Mouse (Mus musculus): Measurements from ENCODE around the gene Stim2. TPM values are rescaled to one million over a fixed set of nuclear protein-coding genes. Genes with fewer than 3 reads are reported as not detected.

The Stim2 gene
- polyA plus RNA-seq, 1 experiment = 5.9 TPM

DNA sequence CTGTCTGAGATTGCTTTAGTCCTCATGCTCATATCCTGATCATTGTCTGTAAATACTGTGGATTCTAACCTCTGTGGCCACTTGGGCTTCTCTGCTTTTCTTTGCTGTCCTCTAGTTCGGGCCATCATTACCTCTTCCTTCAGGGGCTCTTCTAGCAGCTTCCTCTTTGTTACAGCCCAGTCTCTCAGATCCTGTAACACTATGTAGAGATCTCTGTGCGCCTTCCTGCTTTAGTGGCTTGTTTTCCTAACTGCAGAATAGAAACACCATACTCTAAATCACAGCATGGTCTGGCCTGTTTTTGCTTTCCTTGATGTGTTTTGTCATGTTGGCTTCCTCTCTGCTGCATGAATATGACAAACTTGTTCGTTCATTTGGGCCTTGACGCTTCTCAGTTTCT is 21.2 kb downstream of the Stim2 start:
- H3K27ac ChIP-seq (ENCODE audit: control insufficient read depth, insufficient read depth, low read depth, low read length) = no peak overlapping the region
- no peaks in the 10 kb centered on the region for H3K27me3 ChIP-seq (ENCODE audit: control insufficient read depth, insufficient read depth, low read length)
- TF ChIP-seq POLR2A (IDR thresholded peaks at IDR 0.05; ENCODE audit: control insufficient read depth, low read depth, low read length) (no peak), CTCF (IDR thresholded peaks at IDR 0.05; ENCODE audit: control insufficient read depth, insufficient read depth, insufficient replicate concordance, low read depth, low read length) (no peak)
- H3K4me3 ChIP-seq (ENCODE audit: control insufficient read depth, low read depth, low read length) = no peak overlapping the region
- no peaks in the 10 kb centered on the region for H3K36me3 ChIP-seq (ENCODE audit: control insufficient read depth, insufficient read depth, low read length)
- H3K4me1 ChIP-seq (ENCODE audit: control insufficient read depth, insufficient read depth, low read length) = no peaks in the 10 kb centered on the region

DNA sequence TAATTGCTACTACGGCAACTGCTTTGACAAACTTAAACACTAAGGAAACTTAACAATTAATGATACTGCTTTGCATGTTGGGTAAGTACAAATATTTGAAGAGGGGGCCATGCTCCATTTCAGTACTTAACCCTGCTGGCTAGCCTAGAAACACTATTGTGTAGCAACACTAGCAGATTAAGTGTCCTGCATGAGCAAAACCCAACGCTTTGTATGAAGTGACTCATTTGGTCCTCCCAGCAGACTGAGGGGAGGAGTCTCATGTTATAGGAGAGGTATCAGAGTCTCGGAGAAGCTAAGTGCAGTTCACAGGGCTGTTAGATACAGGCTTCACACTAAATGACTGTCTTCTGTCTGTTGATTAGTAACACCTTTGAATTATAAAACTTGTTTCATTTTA is 26.3 kb downstream of the Stim2 start:
- Histone ChIP-seq H3K36me3 (ENCODE audit: control insufficient read depth, insufficient read depth, low read length) (no peaks in the 10 kb centered on the region), H3K4me1 (ENCODE audit: control insufficient read depth, insufficient read depth, low read length) (no peaks in the 10 kb centered on the region), H3K27ac (ENCODE audit: control insufficient read depth, insufficient read depth, low read depth, low read length) (no peak overlapping the region), H3K27me3 (ENCODE audit: control insufficient read depth, insufficient read depth, low read length) (no peaks in the 10 kb centered on the region), H3K4me3 (ENCODE audit: control insufficient read depth, low read depth, low read length) (no peak overlapping the region)
- TF ChIP-seq CTCF (IDR thresholded peaks at IDR 0.05; ENCODE audit: control insufficient read depth, insufficient read depth, insufficient replicate concordance, low read depth, low read length) = no peak
- TF ChIP-seq POLR2A (IDR thresholded peaks at IDR 0.05; ENCODE audit: control insufficient read depth, low read depth, low read length) = no peak

- TF ChIP-seq CTCF (IDR thresholded peaks at IDR 0.05; ENCODE audit: control insufficient read depth, insufficient read depth, insufficient replicate concordance, low read depth, low read length) (no peak), POLR2A (IDR thresholded peaks at IDR 0.05; ENCODE audit: control insufficient read depth, low read depth, low read length) (no peak)
- Histone ChIP-seq H3K27ac (ENCODE audit: control insufficient read depth, insufficient read depth, low read depth, low read length) (no peak overlapping the region), H3K4me3 (ENCODE audit: control insufficient read depth, low read depth, low read length) (no peak overlapping the region), H3K36me3 (ENCODE audit: control insufficient read depth, insufficient read depth, low read length) (no peaks in the 10 kb centered on the region), H3K4me1 (ENCODE audit: control insufficient read depth, insufficient read depth, low read length) (no peaks in the 10 kb centered on the region), H3K27me3 (ENCODE audit: control insufficient read depth, insufficient read depth, low read length) (no peaks in the 10 kb centered on the region)
These were observed 27.3 kb downstream of the Stim2 start for GRCm38 (mm10) chr5:54025630-54026029.

GRCm38 (mm10) chr5:54033217-54033616 is 34.9 kb downstream of the Stim2 start:
- TF ChIP-seq CTCF (IDR thresholded peaks at IDR 0.05; ENCODE audit: control insufficient read depth, insufficient read depth, insufficient replicate concordance, low read depth, low read length) = no peak
- TF ChIP-seq POLR2A (IDR thresholded peaks at IDR 0.05; ENCODE audit: control insufficient read depth, low read depth, low read length) = no peak

DNA sequence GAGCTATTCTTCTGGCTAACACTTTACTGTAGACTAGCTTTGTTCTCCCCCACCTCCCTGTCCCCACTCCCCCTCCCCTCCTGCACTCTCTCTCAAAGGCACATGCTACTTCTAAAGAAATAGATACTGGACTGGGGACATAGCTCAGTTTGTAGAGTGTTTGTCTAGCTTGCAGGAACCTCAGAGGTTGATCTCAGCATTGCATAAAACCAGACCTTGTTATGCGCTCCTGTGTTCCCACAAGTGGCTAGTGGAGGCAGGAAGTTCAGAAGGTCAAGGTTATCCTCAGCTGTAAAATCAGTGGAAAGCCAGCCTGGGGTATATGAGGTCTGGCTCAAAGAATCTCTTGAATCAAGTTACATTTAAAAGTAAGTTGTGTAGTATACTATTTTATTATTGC is 36.4 kb downstream of the Stim2 start:
- no peak for TF ChIP-seq CTCF (IDR thresholded peaks at IDR 0.05; ENCODE audit: control insufficient read depth, insufficient read depth, insufficient replicate concordance, low read depth, low read length)
- no peak for TF ChIP-seq POLR2A (IDR thresholded peaks at IDR 0.05; ENCODE audit: control insufficient read depth, low read depth, low read length)
- H3K27ac ChIP-seq (ENCODE audit: control insufficient read depth, insufficient read depth, low read depth, low read length) = no peak overlapping the region
- no peak overlapping the region for H3K4me3 ChIP-seq (ENCODE audit: control insufficient read depth, low read depth, low read length)
- no peaks in the 10 kb centered on the region; the same call in 1 of the 2 replicates for H3K4me1 ChIP-seq (ENCODE audit: control insufficient read depth, insufficient read depth, low read length)
- H3K27me3 ChIP-seq (ENCODE audit: control insufficient read depth, insufficient read depth, low read length) = no peaks in the 10 kb centered on the region
- no peaks in the 10 kb centered on the region for H3K36me3 ChIP-seq (ENCODE audit: control insufficient read depth, insufficient read depth, low read length)

More at GRCm38 (mm10) chr5:54033217-54033616, 34.9 kb downstream of the Stim2 start:
- H3K4me1 ChIP-seq (ENCODE audit: control insufficient read depth, insufficient read depth, low read length) = no peaks in the 10 kb centered on the region; the same call in 1 of the 2 replicates
- no peaks in the 10 kb centered on the region for H3K36me3 ChIP-seq (ENCODE audit: control insufficient read depth, insufficient read depth, low read length)
- H3K27ac ChIP-seq (ENCODE audit: control insufficient read depth, insufficient read depth, low read depth, low read length) = no peak overlapping the region
- no peaks in the 10 kb centered on the region for H3K27me3 ChIP-seq (ENCODE audit: control insufficient read depth, insufficient read depth, low read length)
- H3K4me3 ChIP-seq (ENCODE audit: control insufficient read depth, low read depth, low read length) = no peak overlapping the region

DNA sequence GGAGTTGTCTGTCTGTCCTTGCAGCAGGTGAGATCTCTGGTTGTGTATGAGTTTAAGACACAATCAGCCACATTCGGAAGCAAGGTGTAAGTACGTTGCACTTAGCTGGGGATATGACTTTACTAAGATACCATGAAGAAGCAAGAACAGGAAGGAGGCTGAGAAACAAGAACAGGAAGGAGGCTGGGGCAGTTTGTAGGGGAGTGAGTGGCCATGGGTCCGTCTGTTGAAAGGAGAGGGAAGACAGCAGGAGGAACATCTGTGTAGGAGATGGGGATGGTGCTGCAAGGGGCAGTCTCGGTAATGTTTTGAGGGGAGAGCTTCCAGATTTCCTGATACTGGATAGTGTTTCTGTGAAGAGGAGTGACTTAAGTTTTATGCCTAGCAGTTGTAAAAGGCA is 40.3 kb downstream of the Stim2 start:
- TF ChIP-seq POLR2A (IDR thresholded peaks at IDR 0.05; ENCODE audit: control insufficient read depth, low read depth, low read length) (no peak), CTCF (IDR thresholded peaks at IDR 0.05; ENCODE audit: control insufficient read depth, insufficient read depth, insufficient replicate concordance, low read depth, low read length) (no peak)
- Histone ChIP-seq H3K27me3 (ENCODE audit: control insufficient read depth, insufficient read depth, low read length) (no peaks in the 10 kb centered on the region), H3K36me3 (ENCODE audit: control insufficient read depth, insufficient read depth, low read length) (no peaks in the 10 kb centered on the region), H3K4me3 (ENCODE audit: control insufficient read depth, low read depth, low read length) (no peak overlapping the region), H3K27ac (ENCODE audit: control insufficient read depth, insufficient read depth, low read depth, low read length) (no peak overlapping the region), H3K4me1 (ENCODE audit: control insufficient read depth, insufficient read depth, low read length) (no peaks in the 10 kb centered on the region; the same call in 1 of the 2 replicates)

DNA sequence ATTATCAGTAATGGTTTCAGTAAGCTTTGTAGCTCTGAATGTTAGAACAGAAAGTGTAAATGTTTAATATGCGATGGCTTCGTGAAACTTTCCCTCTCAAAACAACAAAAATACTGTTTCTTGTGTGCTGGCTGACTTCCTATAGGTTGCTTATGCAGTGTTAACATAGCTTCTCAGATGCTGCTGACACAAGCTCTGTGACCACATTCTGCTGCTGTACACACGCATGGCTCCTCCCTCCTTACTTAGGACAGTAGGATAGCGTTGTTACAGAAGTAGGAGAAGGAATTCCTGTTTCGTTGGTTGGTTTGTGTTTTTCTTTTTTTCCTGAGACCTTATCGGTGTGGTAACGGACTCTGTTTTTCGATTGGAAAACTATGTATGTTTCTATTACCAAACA is 42.2 kb downstream of the Stim2 start:
- TF ChIP-seq CTCF (IDR thresholded peaks at IDR 0.05; ENCODE audit: control insufficient read depth, insufficient read depth, insufficient replicate concordance, low read depth, low read length) = no peak
- no peak for TF ChIP-seq POLR2A (IDR thresholded peaks at IDR 0.05; ENCODE audit: control insufficient read depth, low read depth, low read length)
- no peak overlapping the region for H3K27ac ChIP-seq (ENCODE audit: control insufficient read depth, insufficient read depth, low read depth, low read length)

DNA sequence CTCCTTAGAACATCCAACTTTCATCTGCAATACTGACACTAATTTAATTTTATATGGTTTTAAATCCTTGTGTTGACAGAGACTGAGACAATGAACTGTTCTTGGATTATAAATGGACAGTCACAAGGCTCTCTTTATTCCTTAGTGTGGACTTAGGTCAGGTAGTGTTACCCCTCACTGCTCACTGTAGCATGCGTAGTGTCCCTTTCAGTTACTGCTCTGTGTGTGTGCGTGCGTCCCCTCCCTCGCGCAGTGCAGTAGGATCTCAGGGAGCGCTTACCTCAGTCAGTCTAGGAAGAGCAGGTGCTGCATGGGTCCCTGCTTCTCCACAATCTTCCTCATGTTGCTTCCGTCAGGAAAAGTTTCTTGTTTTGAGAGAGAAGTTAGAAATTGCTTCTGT is 43.7 kb downstream of the Stim2 start:
- Histone ChIP-seq H3K36me3 (ENCODE audit: control insufficient read depth, insufficient read depth, low read length) (no peaks in the 10 kb centered on the region), H3K27me3 (ENCODE audit: control insufficient read depth, insufficient read depth, low read length) (no peaks in the 10 kb centered on the region), H3K4me1 (ENCODE audit: control insufficient read depth, insufficient read depth, low read length) (peaks cover 2% of the 10 kb centered on the region; the same call in 1 of the 2 replicates), H3K27ac (ENCODE audit: control insufficient read depth, insufficient read depth, low read depth, low read length) (no peak overlapping the region), H3K4me3 (ENCODE audit: control insufficient read depth, low read depth, low read length) (no peak overlapping the region)
- no peak for TF ChIP-seq CTCF (IDR thresholded peaks at IDR 0.05; ENCODE audit: control insufficient read depth, insufficient read depth, insufficient replicate concordance, low read depth, low read length)
- TF ChIP-seq POLR2A (IDR thresholded peaks at IDR 0.05; ENCODE audit: control insufficient read depth, low read depth, low read length) = no peak

More for the DNA sequence above, 42.2 kb downstream of the Stim2 start:
- H3K4me3 ChIP-seq (ENCODE audit: control insufficient read depth, low read depth, low read length) = no peak overlapping the region
- H3K36me3 ChIP-seq (ENCODE audit: control insufficient read depth, insufficient read depth, low read length) = no peaks in the 10 kb centered on the region
- H3K27me3 ChIP-seq (ENCODE audit: control insufficient read depth, insufficient read depth, low read length) = no peaks in the 10 kb centered on the region
- H3K4me1 ChIP-seq (ENCODE audit: control insufficient read depth, insufficient read depth, low read length) = no peaks in the 10 kb centered on the region

All from testis, adult 2 months (tissue).